Mouse (Mus musculus) small intestine, adult 2 months (tissue): ENCODE measurements around the gene Ppp3r2.

Source experiments
- CTCF ChIP-seq: fragments of 200-500 bp; IDR thresholded peaks from 2 replicates; pipeline ENCODE4 v1.5.1; 2012; ENCODE audit warnings: low read depth, mild to moderate bottlenecking, control low read depth, inconsistent platforms, low read length, moderate library complexity, mixed read lengths; ENCODE audit not compliant: insufficient replicate concordance, insufficient read length; ENCODE audit errors: extremely low read depth
- POLR2A ChIP-seq: fragments of 200-500 bp; IDR thresholded peaks from 2 replicates; pipeline ENCODE4 v1.6.1; 2012; ENCODE audit warnings: low read depth, mild to moderate bottlenecking, control low read depth, inconsistent platforms, low read length, moderate library complexity

DNA sequence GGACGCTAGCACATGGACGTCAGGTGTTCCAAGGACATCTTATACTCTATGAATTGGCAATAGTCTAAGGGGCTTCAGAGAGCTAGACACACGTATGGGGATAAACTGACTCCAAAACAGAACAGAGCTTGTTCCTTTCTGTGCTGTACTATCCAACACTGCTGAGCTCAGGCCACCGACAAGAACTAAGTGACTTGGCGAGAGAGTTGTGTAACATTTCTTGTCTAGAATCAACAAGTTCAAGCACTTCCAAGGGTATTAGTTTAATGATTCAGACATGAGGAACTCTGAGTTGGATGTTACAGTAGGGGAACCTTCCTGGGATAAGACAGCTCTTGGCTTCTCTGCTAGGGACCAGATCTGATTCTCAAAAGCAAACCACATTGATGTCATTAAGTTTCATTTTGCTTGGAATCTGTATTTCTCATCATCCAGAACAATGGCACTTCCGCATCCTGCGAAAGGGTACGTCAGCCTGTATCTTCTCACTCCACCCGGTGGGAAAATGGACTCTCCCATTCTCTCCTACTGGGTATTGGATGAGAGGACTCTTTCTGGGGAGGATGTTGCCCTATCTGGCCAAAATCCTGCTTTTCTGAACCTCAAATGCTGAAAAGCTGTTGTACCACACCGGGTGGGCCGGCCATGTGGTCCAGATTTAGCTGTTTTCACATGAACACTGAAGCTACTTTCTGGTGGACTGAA lies 1.5 kb downstream of the Ppp3r2 start:
- TF ChIP-seq POLR2A: no peak
- TF ChIP-seq CTCF: no peak
